In genomic region chr19:3083438-3083837, GRCm38 (mm10) we compare ENCODE assay signal across 7 mouse cellular contexts.
DNase-seq lines count a peak whose midpoint lies in the region; ATAC-seq and TF ChIP-seq lines count a peak whose summit lies in the region.
"Not testable (repeated sequence)": the region's sequence is repeated elsewhere in the genome, so short reads cannot be mapped to it uniquely, and the experiment has no call there.

No protein-coding gene starts in this region.

- not testable (repeated sequence) for H3K36me3 ChIP-seq in heart, embryonic 14.5 days (ENCODE audit: control insufficient read depth, insufficient read depth, low read length); kidney, adult 2 months (ENCODE audit: control insufficient read depth, insufficient read depth, low read length); liver, embryonic 15.5 days (replicated peaks); macrophage (ENCODE audit: inconsistent target); stomach, embryonic 16.5 days (ENCODE audit: control insufficient read depth, insufficient read depth, low read length)

- H3K27ac ChIP-seq in embryonic fibroblast, embryonic 13.5 days (ENCODE audit: insufficient read depth, low read length); heart, embryonic 14.5 days (replicated peaks in 1 of 2; ENCODE audit: control insufficient read depth in 1 of 2, insufficient read depth in 1 of 2, low read depth in 2 of 2, low read length in 2 of 2); kidney, adult 2 months (ENCODE audit: insufficient read depth, low read depth, low read length); liver, embryonic 15.5 days (replicated peaks); macrophage; stomach, embryonic 16.5 days (ENCODE audit: low read length): not testable (repeated sequence)

- H3K4me2 ChIP-seq in heart, embryonic 14.5 days (ENCODE audit: low read length): peak overlapping the region; percentile 38
- H3K4me2 ChIP-seq in liver, embryonic 15.5 days: 0 out of 2 replicates have a peak overlapping the region, but pooled peaks have one; percentile 10
- H3K4me2 ChIP-seq in stomach, embryonic 16.5 days (ENCODE audit: low read depth, low read length): not testable (repeated sequence)

- 0 out of 2 replicates have a peak overlapping the region, but pooled peaks have one; percentile 18 for H3K4me3 ChIP-seq in embryonic fibroblast, embryonic 13.5 days (ENCODE audit: insufficient read depth, low read length)
- H3K4me3 ChIP-seq in heart, embryonic 14.5 days (ENCODE audit: control insufficient read depth in 1 of 2, insufficient read depth in 1 of 2, low read depth in 1 of 2, low read length in 2 of 2): peak overlapping the region in 1 of 2 experiments; percentile 23; a peak in 1 of 4 replicates
- peak overlapping the region; percentile 31 for H3K4me3 ChIP-seq in kidney, adult 2 months (ENCODE audit: insufficient read depth, low read depth, low read length)
- 0 out of 2 replicates have a peak overlapping the region, but pooled peaks have one; percentile 12 for H3K4me3 ChIP-seq in liver, embryonic 15.5 days (replicated peaks)
- peak overlapping the region; percentile 23; the same call in 1 of the 2 replicates for H3K4me3 ChIP-seq in macrophage (ENCODE audit: inconsistent target)
- H3K4me3 ChIP-seq in stomach, embryonic 16.5 days (replicated peaks; ENCODE audit: low read length): peak overlapping the region; percentile 25; the same call in 1 of the 2 replicates

- peak; percentile 51 for DNase-seq in T-cell, adult 2 months (ENCODE audit: low spot score)
- DNase-seq in kidney, adult 2 months: peak; percentile 1

- WGBS in heart, embryonic 14.5 days: 76% methylated on average over 23 of the region's 27 CpGs
- 73% methylated on average over 26 of the region's 27 CpGs for WGBS in kidney, adult 2 months
- 52% methylated on average over 27 of the region's 27 CpGs for WGBS in liver, embryonic 15.5 days (ENCODE audit: insufficient replicate concordance)
- 50% methylated on average over 13 of the region's 27 CpGs for WGBS in macrophage (ENCODE audit: missing documents)
- WGBS in stomach, embryonic 16.5 days: 60% methylated on average over 22 of the region's 27 CpGs

- ATAC-seq in heart, embryonic 14.5 days (ENCODE audit: insufficient number of reproducible peaks, insufficient read depth, low FRiP score, low read depth); liver, embryonic 15.5 days (ENCODE audit: insufficient read depth); stomach, embryonic 16.5 days (ENCODE audit: insufficient read depth, low FRiP score): not testable (repeated sequence)

- TF ChIP-seq CTCF in embryonic fibroblast, embryonic 13.5 days (IDR thresholded peaks at IDR 0.05; ENCODE audit: borderline replicate concordance, insufficient read depth, low read length); kidney, adult 2 months (conservative IDR thresholded peaks at IDR 0.05; ENCODE audit: insufficient read depth, insufficient read length, low read depth, low read length): not testable (repeated sequence)

- not testable (repeated sequence) for H3K9me3 ChIP-seq in heart, embryonic 14.5 days (ENCODE audit: control insufficient read depth, low read length); liver, embryonic 15.5 days (replicated peaks); stomach, embryonic 16.5 days (replicated peaks; ENCODE audit: control insufficient read depth, low read length)

- H3K27me3 ChIP-seq in heart, embryonic 14.5 days (ENCODE audit: control insufficient read depth, insufficient read depth, low read length); kidney, adult 2 months (replicated peaks; ENCODE audit: control insufficient read depth, insufficient read depth, low read length); liver, embryonic 15.5 days; stomach, embryonic 16.5 days (ENCODE audit: control insufficient read depth, insufficient read depth, low read length): not testable (repeated sequence)

- H3K4me1 ChIP-seq in embryonic fibroblast, embryonic 13.5 days (ENCODE audit: control insufficient read depth, insufficient read depth, low read length); heart, embryonic 14.5 days (ENCODE audit: control insufficient read depth in 2 of 2, insufficient read depth in 2 of 2, low read length in 2 of 2); kidney, adult 2 months (ENCODE audit: control insufficient read depth, insufficient read depth, low read length); liver, embryonic 15.5 days (replicated peaks); stomach, embryonic 16.5 days (ENCODE audit: control insufficient read depth, insufficient read depth, low read length): not testable (repeated sequence)

- TF ChIP-seq POLR2A in embryonic fibroblast, embryonic 13.5 days (IDR thresholded peaks at IDR 0.05; ENCODE audit: low read depth, low read length); kidney, adult 2 months (IDR thresholded peaks at IDR 0.05; ENCODE audit: low read depth, low read length): not testable (repeated sequence)

- H3K9ac ChIP-seq in heart, embryonic 14.5 days (ENCODE audit: low read length); liver, embryonic 15.5 days; stomach, embryonic 16.5 days (ENCODE audit: low read length): not testable (repeated sequence)

- not testable (repeated sequence) for H3K79me2 ChIP-seq in macrophage (ENCODE audit: inconsistent target)
